9 mouse cellular contexts compared by ENCODE assay signal in genomic region chr4:45869021-45869815, GRCm38 (mm10). TPM values are rescaled to one million over a fixed set of nuclear protein-coding genes. Genes with fewer than 3 reads are reported as not detected.
A peak's percentile ranks its signal among the peaks of the same experiment; 100 is the strongest.
DNase-seq lines count a peak whose midpoint lies in the region; ATAC-seq lines count a peak whose summit lies in the region.
"Had no signal": no experiment of that assay in that cellular context is flagged by ENCODE, and none has a peak within 500 bp of the region (broad histone marks: within the 10 kb centered on the region; RNA-seq: fewer than 3 reads in every experiment).

No protein-coding gene starts in this region.

- H3K4me3 ChIP-seq in intestine, embryonic 15.5 days (replicated peaks) = no peak overlapping the region
- H3K4me3 ChIP-seq in intestine, embryonic 16.5 days (ENCODE audit: low read length) = no peak overlapping the region
- no peak overlapping the region for H3K4me3 ChIP-seq in hindbrain, embryonic 15.5 days
- no peak overlapping the region for H3K4me3 ChIP-seq in neural tube, embryonic 12.5 days

- DNase-seq in embryo, embryonic 9.5 days (ENCODE audit: extremely low spot score) = peak; percentile 28
- no peak for DNase-seq in urinary bladder, postnatal 4 days (ENCODE audit: low spot score in 2 of 2)
- no peak for DNase-seq in gastrocnemius, postnatal 14 days

- H3K27me3 ChIP-seq in intestine, embryonic 15.5 days (replicated peaks) = no peaks in the 10 kb centered on the region
- no peaks in the 10 kb centered on the region for H3K27me3 ChIP-seq in intestine, embryonic 16.5 days (replicated peaks; ENCODE audit: control insufficient read depth, insufficient read depth, low read length)
- 0 out of 2 replicates have a peak, but pooled peaks cover 3% of the 10 kb centered on the region for H3K27me3 ChIP-seq in hindbrain, embryonic 15.5 days
- no peaks in the 10 kb centered on the region for H3K27me3 ChIP-seq in neural tube, embryonic 12.5 days (replicated peaks)

- H3K36me3 ChIP-seq in intestine, embryonic 15.5 days = no peaks in the 10 kb centered on the region
- no peaks in the 10 kb centered on the region for H3K36me3 ChIP-seq in intestine, embryonic 16.5 days (ENCODE audit: control insufficient read depth, insufficient read depth, low read length)
- H3K36me3 ChIP-seq in hindbrain, embryonic 15.5 days = no peaks in the 10 kb centered on the region
- H3K36me3 ChIP-seq in neural tube, embryonic 12.5 days = no peaks in the 10 kb centered on the region

- no peak for ATAC-seq in intestine, embryonic 15.5 days
- ATAC-seq in intestine, embryonic 16.5 days = no peak
- no peak for ATAC-seq in hindbrain, embryonic 15.5 days (ENCODE audit: low FRiP score, low read depth)
- ATAC-seq in neural tube, embryonic 12.5 days (ENCODE audit: low FRiP score, low read depth) = no peak
- ATAC-seq in megakaryocyte progenitor cell, adult 5-6 weeks (replicated peaks; ENCODE audit: poor library complexity) = no peak

- no peak overlapping the region for H3K9ac ChIP-seq in intestine, embryonic 15.5 days
- no peak overlapping the region for H3K9ac ChIP-seq in intestine, embryonic 16.5 days (ENCODE audit: low read depth, low read length)
- H3K9ac ChIP-seq in hindbrain, embryonic 15.5 days = no peak overlapping the region
- no peak overlapping the region for H3K9ac ChIP-seq in neural tube, embryonic 12.5 days

- no peaks in the 10 kb centered on the region for H3K9me3 ChIP-seq in intestine, embryonic 15.5 days
- no peaks in the 10 kb centered on the region for H3K9me3 ChIP-seq in intestine, embryonic 16.5 days (ENCODE audit: control insufficient read depth, low read length)
- H3K9me3 ChIP-seq in hindbrain, embryonic 15.5 days = no peaks in the 10 kb centered on the region
- no peaks in the 10 kb centered on the region for H3K9me3 ChIP-seq in neural tube, embryonic 12.5 days

- WGBS in intestine, embryonic 15.5 days = 41% methylated on average over 24 of the region's 24 CpGs
- WGBS in intestine, embryonic 16.5 days = 36% methylated on average over 24 of the region's 24 CpGs
- 31% methylated on average over 24 of the region's 24 CpGs for whole genome bisulfite sequencing in hindbrain, embryonic 15.5 days
- WGBS in neural tube, embryonic 12.5 days = 28% methylated on average over 24 of the region's 24 CpGs

- 0 out of 2 replicates have a peak overlapping the region, but pooled peaks have one; percentile 35 for H3K4me2 ChIP-seq in intestine, embryonic 15.5 days (replicated peaks)
- no peak overlapping the region for H3K4me2 ChIP-seq in intestine, embryonic 16.5 days (ENCODE audit: low read depth, low read length)
- peak overlapping the region; percentile 26 for H3K4me2 ChIP-seq in hindbrain, embryonic 15.5 days
- H3K4me2 ChIP-seq in neural tube, embryonic 12.5 days (replicated peaks) = peak overlapping the region; percentile 25; the same call in 1 of the 2 replicates

- intact Hi-C loops in gastrocnemius, postnatal 14 days (cut with DNase I; ENCODE audit: low total_unique reads) = no loop called here

- H3K4me1 ChIP-seq in intestine, embryonic 15.5 days (replicated peaks) = peaks cover 6% of the 10 kb centered on the region
- no peaks in the 10 kb centered on the region for H3K4me1 ChIP-seq in intestine, embryonic 16.5 days (ENCODE audit: control insufficient read depth, insufficient read depth, low read length)
- no peaks in the 10 kb centered on the region for H3K4me1 ChIP-seq in hindbrain, embryonic 15.5 days (replicated peaks)
- peaks cover 6% of the 10 kb centered on the region; the same call in 1 of the 2 replicates for H3K4me1 ChIP-seq in neural tube, embryonic 12.5 days

- H3K27ac ChIP-seq in intestine, embryonic 15.5 days = no peak overlapping the region
- no peak overlapping the region for H3K27ac ChIP-seq in intestine, embryonic 16.5 days (ENCODE audit: low read length)
- no peak overlapping the region for H3K27ac ChIP-seq in hindbrain, embryonic 15.5 days (replicated peaks)
- H3K27ac ChIP-seq in neural tube, embryonic 12.5 days = no peak overlapping the region

RNA-seq across cellular contexts. Expression of gene Stra6l, which starts 20.8 kb away (rescaled TPM):
- 6.6 and 7.1 TPM in 2 replicates for polyA plus RNA-seq in intestine, embryonic 15.5 days (2015; fragmentation: Nextera tagmentation; extraction: Ambion mirVana)
- polyA plus RNA-seq in intestine, embryonic 16.5 days (2015; fragmentation: Nextera tagmentation; extraction: Ambion mirVana) = 9.7 and 13.3 TPM in 2 replicates
- polyA plus RNA-seq in hindbrain, embryonic 15.5 days (2015; fragmentation: Nextera tagmentation; extraction: Ambion mirVana) = 0.35 and 0.42 TPM in 2 replicates
- 7.3 and 7.8 TPM in 2 replicates for polyA plus RNA-seq in neural tube, embryonic 12.5 days (2016; fragmentation: Nextera tagmentation; extraction: Ambion mirVana)
- total RNA-seq in megakaryocyte progenitor cell, adult 5-6 weeks (2015) = 0.24 TPM in 1 of 2 replicates, not detected in the other
- 0.07 TPM in 1 of 2 replicates, not detected in the other for total RNA-seq in megakaryocyte progenitor cell, adult 5-6 weeks (2017)
- not detected for total RNA-seq in gastrocnemius, postnatal 14 days (2021)
- total RNA-seq: left cerebral cortex, postnatal 25 days had no signal

RNA-seq across cellular contexts. Expression of gene Ccdc180, which starts 20.9 kb away (rescaled TPM):
- polyA plus RNA-seq in intestine, embryonic 15.5 days (2015; fragmentation: Nextera tagmentation; extraction: Ambion mirVana) = 0.06 and 0.14 TPM in 2 replicates
- 0.15 and 0.16 TPM in 2 replicates for polyA plus RNA-seq in intestine, embryonic 16.5 days (2015; fragmentation: Nextera tagmentation; extraction: Ambion mirVana)
- 0.34 and 0.49 TPM in 2 replicates for polyA plus RNA-seq in hindbrain, embryonic 15.5 days (2015; fragmentation: Nextera tagmentation; extraction: Ambion mirVana)
- polyA plus RNA-seq in neural tube, embryonic 12.5 days (2016; fragmentation: Nextera tagmentation; extraction: Ambion mirVana) = 0.05 TPM in 1 of 2 replicates, not detected in the other
- total RNA-seq in megakaryocyte progenitor cell, adult 5-6 weeks (2015) = 0.22 and 1.1 TPM in 2 replicates
- 0.24 and 0.71 TPM in 2 replicates for total RNA-seq in megakaryocyte progenitor cell, adult 5-6 weeks (2017)
- under 1 TPM in 1 of 2 experiments, not detected in 1; 0.04 TPM for total RNA-seq in gastrocnemius, postnatal 14 days (2021)
- total RNA-seq: left cerebral cortex, postnatal 25 days had no signal

RNA-seq across cellular contexts. Expression of gene Igfbpl1, which starts 42.5 kb away (rescaled TPM):
- 0.42 and 0.53 TPM in 2 replicates for polyA plus RNA-seq in intestine, embryonic 15.5 days (2015; fragmentation: Nextera tagmentation; extraction: Ambion mirVana)
- 0.24 and 0.34 TPM in 2 replicates for polyA plus RNA-seq in intestine, embryonic 16.5 days (2015; fragmentation: Nextera tagmentation; extraction: Ambion mirVana)
- polyA plus RNA-seq in hindbrain, embryonic 15.5 days (2015; fragmentation: Nextera tagmentation; extraction: Ambion mirVana) = 36.3 and 59.8 TPM in 2 replicates
- 63.2 and 74.6 TPM in 2 replicates for polyA plus RNA-seq in neural tube, embryonic 12.5 days (2016; fragmentation: Nextera tagmentation; extraction: Ambion mirVana)
- total RNA-seq in megakaryocyte progenitor cell, adult 5-6 weeks (2015) = not detected in 2 replicates
- total RNA-seq in megakaryocyte progenitor cell, adult 5-6 weeks (2017) = not detected in 2 replicates
- not detected for total RNA-seq in gastrocnemius, postnatal 14 days (2021)

Comparison
In these comparisons a context has a peak if more than half of its experiments do, and no peak if none do; other contexts are left out.
1. RNA of gene Igfbpl1, which starts 42.5 kb away (polyA plus RNA-seq): 63.2 to 74.6 TPM in neural tube, embryonic 12.5 days and 36.3 to 59.8 TPM in hindbrain, embryonic 15.5 days; 0.42 to 0.53 TPM in intestine, embryonic 15.5 days and 0.24 to 0.34 TPM in intestine, embryonic 16.5 days; every median in the first group is over 10 times any median in the second.